Mouse (Mus musculus) frontal cortex, postnatal 25 days (tissue): ENCODE results near the gene Sinhcaf.

ENCODE experiments used
- DNase-seq, 2 experiments: peaks; one replicate each; pipeline ENCODE4 v3.0.0; 2022; ENCODE audit warnings: low spot score in 2 of 2

Gene Sinhcaf

DNA sequence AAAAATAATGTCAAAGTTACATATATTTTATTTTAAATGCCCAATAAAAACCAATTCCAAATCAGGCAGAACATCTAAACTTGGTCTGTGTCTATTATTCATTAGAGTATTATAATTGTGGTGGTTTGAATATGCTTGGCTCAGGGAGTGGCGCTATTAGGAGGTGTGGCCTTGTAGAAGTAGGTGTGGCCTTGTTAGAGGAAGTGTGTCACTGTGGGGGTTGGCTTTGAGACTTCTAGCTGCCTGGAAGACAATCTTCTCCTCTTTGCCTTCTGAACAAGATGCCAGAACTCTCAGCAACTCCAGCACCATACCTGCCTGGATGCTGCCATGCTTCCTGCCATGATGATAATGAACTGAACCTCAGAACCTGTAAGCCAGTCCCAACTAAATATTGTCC is 72.4 kb downstream of the Sinhcaf start:
- no peak for DNase-seq
